Mouse (Mus musculus): ENCODE results near the gene Dcp1b.

Dcp1b gene

GRCm38 (mm10) chr6:119175078-119175853 is at the start of gene Dcp1b:
Gene Dcp1b (plus strand): TSS chr6:119175253.
- DNase-seq (ENCODE audit: low spot score in 2 of 2): peak; percentile 69 to 70

GRCm38 (mm10) chr6:119126991-119127390 is 48.1 kb upstream of the Dcp1b start:
- DNase-seq (ENCODE audit: low spot score in 2 of 2): no peak

DNA sequence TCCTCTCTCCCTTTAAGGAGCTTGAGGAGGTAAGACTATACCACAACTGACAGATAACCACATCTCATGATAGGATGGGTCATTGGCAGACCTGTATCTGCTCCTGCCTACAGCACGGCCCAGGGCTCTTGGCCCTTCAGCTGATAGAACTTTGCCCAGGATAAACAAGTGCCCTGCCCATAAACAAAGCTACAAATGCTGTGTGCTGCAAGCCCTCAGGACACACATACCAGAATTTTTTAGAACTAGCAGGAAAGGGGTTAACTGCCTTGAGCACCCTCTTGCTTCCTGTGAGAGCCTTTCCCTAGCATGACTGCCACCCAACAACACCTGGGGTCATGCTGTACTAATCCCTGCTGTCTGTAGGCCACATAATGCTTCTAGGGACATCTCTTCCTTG is 47.0 kb upstream of the Dcp1b start:
- DNase-seq (ENCODE audit: low spot score in 2 of 2): no peak

DNA sequence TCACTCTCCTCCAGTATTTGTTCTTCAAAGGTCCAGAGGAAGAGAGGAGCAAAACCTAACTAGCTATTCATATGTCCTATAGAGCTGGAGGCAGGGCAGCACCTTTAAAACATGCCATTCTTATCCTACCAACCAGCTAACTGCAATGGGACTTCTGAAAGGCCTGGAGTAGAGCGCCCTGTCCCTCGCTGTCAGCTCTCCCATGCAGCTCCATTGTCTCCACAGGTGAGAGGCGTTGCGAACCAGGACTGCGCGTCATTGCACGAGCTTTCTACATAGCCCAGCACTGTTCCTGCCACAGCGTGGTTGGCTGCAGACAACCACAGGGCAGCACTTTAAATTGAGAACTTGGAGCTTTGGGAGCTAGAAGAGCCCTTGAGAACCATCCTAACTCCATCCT is 46.5 kb upstream of the Dcp1b start:
- no peak for DNase-seq (ENCODE audit: low spot score in 2 of 2)

- DNase-seq (ENCODE audit: low spot score in 2 of 2): peak; percentile 20 to 34
Observed at GRCm38 (mm10) chr6:119129664-119130063, 45.4 kb upstream of the Dcp1b start.

DNA sequence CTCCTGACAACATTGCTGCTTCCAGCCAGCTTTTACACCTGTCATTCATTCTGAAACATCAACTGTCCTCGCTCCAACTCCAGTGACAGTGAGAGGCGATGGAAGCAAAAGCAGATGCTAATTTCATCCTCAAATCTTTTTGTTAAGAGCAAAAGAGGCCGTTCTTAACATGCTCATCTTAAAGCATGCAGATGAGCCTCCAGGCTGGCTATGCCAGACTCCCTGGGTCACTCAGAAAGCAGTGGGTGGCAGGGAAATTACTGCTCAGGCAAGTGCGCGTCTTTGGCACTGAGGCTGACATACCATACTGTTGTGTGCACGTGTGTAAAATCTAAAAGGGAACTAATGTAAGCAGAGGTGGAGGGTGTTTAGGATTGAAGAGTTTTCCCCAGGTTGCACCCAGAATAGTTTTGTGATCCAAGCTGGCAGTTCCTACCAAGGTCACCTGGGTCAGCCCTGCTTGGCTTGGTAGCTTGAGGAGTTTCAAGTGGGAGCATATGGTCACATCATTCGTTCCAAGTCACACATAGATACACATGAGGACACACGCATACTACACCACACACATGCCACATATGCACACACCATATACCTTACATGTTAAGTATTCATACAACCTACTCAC is 42.8 kb upstream of the Dcp1b start:
- no peak for DNase-seq (ENCODE audit: low spot score in 2 of 2)

DNA sequence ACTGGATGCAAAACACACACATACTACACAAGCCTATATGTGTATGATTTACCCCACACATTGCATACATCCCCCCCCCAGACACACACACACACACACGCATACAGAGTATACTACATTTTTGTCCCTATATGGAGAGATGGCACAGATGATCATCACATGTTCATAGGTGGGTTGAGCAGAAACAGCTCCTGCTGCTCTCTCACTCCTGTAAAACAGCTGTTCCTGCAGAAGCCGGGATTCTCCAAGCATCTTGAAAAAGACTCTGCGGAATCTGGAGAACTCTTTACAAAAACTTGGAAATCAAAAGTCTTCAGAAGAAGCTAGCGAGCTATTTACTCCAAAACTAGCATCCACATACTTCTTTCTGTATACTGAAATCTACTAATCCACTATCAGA is 42.2 kb upstream of the Dcp1b start:
- no peak for DNase-seq (ENCODE audit: low spot score in 2 of 2)

DNA sequence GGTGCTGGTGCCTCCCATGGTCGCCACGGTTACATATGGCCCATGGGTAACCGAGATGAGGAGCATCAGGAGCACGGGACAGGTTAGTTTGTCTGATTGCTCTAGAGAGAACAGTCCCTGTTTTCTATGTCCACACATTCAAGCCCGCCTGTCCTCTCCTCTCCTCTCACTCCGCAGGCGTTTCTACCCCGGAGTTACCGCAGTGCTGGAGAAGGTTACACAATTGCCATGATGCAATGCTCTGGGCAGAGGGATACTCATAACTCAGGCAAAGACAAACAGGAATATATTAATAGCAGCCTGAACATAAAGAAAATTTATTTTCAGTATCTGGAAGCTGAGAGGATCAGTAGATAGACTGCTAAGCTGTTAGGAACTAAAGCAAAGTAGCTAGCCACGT is 37.3 kb upstream of the Dcp1b start:
- DNase-seq (ENCODE audit: low spot score in 2 of 2): no peak

- DNase-seq (ENCODE audit: low spot score in 2 of 2): no peak
Observed at GRCm38 (mm10) chr6:119139561-119139960, 35.5 kb upstream of the Dcp1b start.

GRCm38 (mm10) chr6:119145109-119145508 is 29.9 kb upstream of the Dcp1b start:
- DNase-seq (ENCODE audit: low spot score in 2 of 2): no peak

- no peak for DNase-seq (ENCODE audit: low spot score in 2 of 2)
Observed at GRCm38 (mm10) chr6:119165677-119166076, 9.4 kb upstream of the Dcp1b start.

DNA sequence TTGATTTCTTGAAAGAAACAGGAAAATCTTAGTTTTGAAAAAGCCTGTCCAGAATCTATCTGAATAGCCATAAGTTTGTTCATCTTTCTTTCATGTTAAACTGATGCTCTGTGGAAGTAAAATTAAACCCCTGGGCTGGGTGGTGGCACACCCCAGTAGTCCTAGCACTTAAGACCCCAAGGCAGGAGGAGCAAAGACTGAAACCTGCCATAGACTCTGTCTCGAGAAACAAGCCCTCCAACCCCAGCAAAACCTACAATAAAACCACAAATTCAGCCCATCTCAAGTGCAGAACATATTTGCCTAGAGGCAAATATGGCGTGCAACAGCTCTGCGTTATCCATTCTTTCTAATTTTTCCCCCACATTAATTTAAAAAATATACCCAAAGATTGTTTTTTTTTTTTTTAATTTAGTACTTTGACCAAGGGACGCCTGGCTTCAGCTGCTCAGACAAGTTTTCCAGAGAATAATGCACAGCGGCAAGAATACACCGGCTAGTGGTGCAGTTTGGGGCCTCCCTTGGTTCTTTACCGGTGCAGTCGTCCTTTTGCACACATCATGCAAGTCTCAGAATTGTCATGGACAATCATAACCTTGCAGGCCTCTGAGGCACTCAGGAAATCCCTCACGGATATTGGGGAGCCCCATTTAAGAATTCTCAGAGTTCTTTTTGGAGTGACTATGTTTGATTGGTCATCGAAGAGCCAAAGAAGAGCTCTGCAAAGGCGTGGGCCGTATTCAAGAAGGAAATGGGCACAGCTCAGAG is 562 bp upstream of the Dcp1b start:
- DNase-seq (ENCODE audit: low spot score in 2 of 2): no peak

DNA sequence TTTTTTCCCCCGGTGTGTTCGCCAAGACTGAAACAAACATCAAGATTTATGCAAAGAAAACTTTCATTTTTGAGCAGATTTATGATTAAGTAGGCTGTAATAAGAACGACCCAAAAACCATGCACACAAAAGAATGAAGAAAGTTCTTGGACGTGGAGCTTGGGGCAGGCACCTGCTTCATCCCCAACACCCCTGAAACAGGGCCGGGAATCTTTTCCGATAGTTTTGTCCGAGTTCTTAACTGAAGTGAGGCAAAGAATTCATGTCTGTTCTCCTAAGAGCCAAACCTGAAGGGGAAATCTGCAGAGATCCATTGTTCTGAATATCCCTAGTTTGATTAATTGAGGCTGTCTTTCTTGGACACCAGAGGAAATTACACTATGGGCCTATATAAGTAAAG is 1.1 kb downstream of the Dcp1b start:
- no peak for DNase-seq (ENCODE audit: low spot score in 2 of 2)

GRCm38 (mm10) chr6:119177101-119177500 is 2.0 kb downstream of the Dcp1b start:
- DNase-seq (ENCODE audit: low spot score in 2 of 2): no peak

- no peak for DNase-seq (ENCODE audit: low spot score in 2 of 2)
Observed at GRCm38 (mm10) chr6:119180188-119180587, 5.1 kb downstream of the Dcp1b start.

DNA sequence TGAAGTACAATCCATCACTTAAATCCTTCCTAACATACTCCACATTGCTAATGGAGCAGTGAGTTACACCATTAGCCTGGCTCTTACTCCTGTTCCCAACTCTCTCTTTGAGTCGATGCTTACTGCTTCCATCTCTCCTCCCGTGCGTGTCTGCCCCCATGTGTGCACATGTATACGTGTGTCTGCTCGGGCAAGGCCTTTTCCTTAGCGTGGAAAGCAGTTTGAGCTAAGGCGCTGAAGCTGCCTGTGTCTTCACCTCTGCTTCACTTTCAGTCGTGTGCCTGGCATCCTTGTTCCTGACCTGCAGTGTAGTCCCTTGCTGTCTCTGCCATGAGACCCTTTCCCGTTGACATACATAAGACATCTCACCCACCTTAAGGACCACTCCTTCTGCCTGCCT is 7.2 kb downstream of the Dcp1b start:
- DNase-seq (ENCODE audit: low spot score in 2 of 2): no peak

DNA sequence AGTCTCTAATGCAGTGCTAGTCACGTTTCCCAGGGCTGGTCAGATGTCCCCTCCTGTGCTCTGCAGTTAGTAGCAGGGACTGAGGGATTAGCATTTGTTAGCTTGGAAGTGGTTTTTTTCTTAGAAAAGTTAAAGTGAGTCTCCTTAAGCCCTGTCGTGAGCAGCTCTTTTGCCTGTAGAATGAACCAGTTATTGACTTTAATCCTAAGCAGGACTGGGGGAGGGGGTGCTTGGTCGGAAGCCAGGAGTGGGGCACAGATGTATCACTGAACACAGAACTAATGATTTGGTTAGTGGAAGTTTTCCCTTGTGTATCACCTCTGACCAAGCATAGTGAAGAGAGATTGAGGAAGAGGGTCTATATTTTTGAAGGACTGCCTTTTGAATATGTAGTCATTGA is 8.7 kb downstream of the Dcp1b start:
- no peak for DNase-seq (ENCODE audit: low spot score in 2 of 2)

GRCm38 (mm10) chr6:119186658-119187057 is 11.6 kb downstream of the Dcp1b start:
- no peak for DNase-seq (ENCODE audit: low spot score in 2 of 2)

DNA sequence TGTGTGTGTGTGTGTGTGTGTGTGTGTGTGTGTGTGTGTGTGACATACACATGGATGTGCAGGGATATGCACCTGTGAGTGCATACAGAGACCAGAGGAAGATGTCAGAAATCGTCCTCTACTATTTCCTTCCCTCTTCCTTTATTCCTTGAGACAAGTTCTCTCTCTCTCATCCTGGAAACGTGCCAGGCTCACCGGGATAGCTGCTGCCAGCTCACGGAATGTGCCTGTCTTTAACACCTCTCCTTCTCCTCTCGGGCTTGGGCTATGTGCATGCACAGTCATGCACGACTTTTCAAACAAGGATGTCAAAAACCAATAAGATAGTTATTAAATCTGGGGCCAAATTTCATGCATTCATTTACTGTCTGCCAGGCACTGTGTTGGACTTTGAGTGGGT is 12.6 kb downstream of the Dcp1b start:
- no peak for DNase-seq (ENCODE audit: low spot score in 2 of 2)

GRCm38 (mm10) chr6:119191478-119191877 is 16.4 kb downstream of the Dcp1b start:
- no peak for DNase-seq (ENCODE audit: low spot score in 2 of 2)

GRCm38 (mm10) chr6:119193571-119194154 is 18.6 kb downstream of the Dcp1b start:
- no peak for DNase-seq (ENCODE audit: low spot score in 2 of 2)

DNA sequence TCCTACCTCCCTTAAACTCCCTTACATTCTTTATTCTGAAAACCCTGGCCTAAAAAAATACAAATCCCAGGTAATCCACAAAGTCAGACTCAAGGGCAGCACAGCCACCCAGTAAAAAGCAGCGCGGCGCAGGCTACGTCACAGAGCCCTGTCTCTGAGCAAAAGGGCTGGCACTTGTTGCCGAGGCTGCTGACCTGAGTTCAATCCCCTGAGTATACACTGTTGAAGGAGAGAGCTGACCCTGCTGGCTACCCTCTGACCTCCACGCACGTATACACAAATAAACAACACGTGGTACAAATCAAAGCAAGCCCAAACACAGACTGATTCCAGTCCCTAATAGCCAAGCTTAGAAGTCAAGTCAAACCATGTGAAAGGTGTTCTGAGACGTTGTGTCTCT is 19.1 kb downstream of the Dcp1b start:
- DNase-seq (ENCODE audit: low spot score in 2 of 2): no peak
